Mouse (Mus musculus): ENCODE data around the gene Ifi47.

GRCm38 (mm10) chr11:49081886-49082285, 5.5 kb downstream of the Ifi47 start:
- TF ChIP-seq POLR2A (IDR thresholded peaks at IDR 0.05; ENCODE audit: low read depth, low read length) (no peak), CTCF (conservative IDR thresholded peaks at IDR 0.05; ENCODE audit: insufficient read depth, insufficient read length, low read depth, low read length) (no peak)

Measured in kidney, adult 2 months (tissue).